Mouse (Mus musculus): ENCODE measurements at regions not wholly inside any gene's neighbourhood (a gene's known extent, or its start where the extent isn't known, plus 50 kb on each side); places are given as distances from the start of the nearest gene placed in this dataset.

- 85% methylated on average over 1 of the region's 1 CpGs for WGBS
- Histone ChIP-seq H3K36me3 (replicated peaks) (no peaks in the 10 kb centered on the region), H3K4me1 (no peaks in the 10 kb centered on the region), H3K27me3 (ENCODE audit: poor library complexity, severe bottlenecking) (no peaks in the 10 kb centered on the region), H3K27ac (no peak overlapping the region), H3K4me3 (no peak overlapping the region), H3K9me3 (no peaks in the 10 kb centered on the region)
- no peak for DNase-seq (ENCODE audit: extremely low spot score, low spot score)
These were observed 427.8 kb upstream of the Klf4 start for GRCm38 (mm10) chr4:55960063-55960462.

DNA sequence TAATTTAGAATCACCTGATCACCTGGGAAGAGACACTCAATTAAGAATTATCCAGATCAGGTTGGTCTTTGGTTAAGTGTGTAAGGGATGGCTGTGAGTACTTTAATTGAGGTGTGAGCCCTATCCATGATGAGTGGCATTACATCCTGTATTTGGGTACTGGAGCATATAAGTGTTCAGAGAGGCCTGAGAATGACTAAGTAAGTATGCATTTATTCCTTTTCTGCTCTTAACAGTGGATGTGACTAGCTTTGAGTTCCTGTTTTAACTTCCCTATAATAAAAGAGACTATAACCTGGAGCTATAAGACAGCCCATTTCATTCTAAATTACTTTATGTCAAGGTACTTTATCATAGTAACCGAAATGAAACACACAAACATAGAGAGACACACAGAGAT is 421.4 kb upstream of the Klf4 start:
- Histone ChIP-seq H3K4me3 (no peak overlapping the region), H3K9me3 (no peaks in the 10 kb centered on the region), H3K27ac (no peak overlapping the region), H3K27me3 (ENCODE audit: poor library complexity, severe bottlenecking) (no peaks in the 10 kb centered on the region), H3K36me3 (replicated peaks) (no peaks in the 10 kb centered on the region), H3K4me1 (no peaks in the 10 kb centered on the region)
- DNase-seq (ENCODE audit: extremely low spot score, low spot score) = no peak
- 93% methylated on average over 1 of the region's 1 CpGs for WGBS

- Histone ChIP-seq H3K4me3 (no peak overlapping the region), H3K9me3 (no peaks in the 10 kb centered on the region), H3K4me1 (no peaks in the 10 kb centered on the region), H3K27ac (no peak overlapping the region), H3K36me3 (replicated peaks) (no peaks in the 10 kb centered on the region), H3K27me3 (ENCODE audit: poor library complexity, severe bottlenecking) (no peaks in the 10 kb centered on the region)
- 86% methylated on average over 3 of the region's 3 CpGs for WGBS
- no peak for DNase-seq (ENCODE audit: extremely low spot score, low spot score)
These were observed 420.0 kb upstream of the Klf4 start for GRCm38 (mm10) chr4:55952220-55952619.

- Histone ChIP-seq H3K9me3 (no peaks in the 10 kb centered on the region), H3K36me3 (replicated peaks) (no peaks in the 10 kb centered on the region), H3K27me3 (ENCODE audit: poor library complexity, severe bottlenecking) (no peaks in the 10 kb centered on the region), H3K4me3 (no peak overlapping the region), H3K4me1 (no peaks in the 10 kb centered on the region), H3K27ac (no peak overlapping the region)
- DNase-seq (ENCODE audit: extremely low spot score, low spot score) = no peak
- 66% methylated on average over 1 of the region's 1 CpGs for WGBS
These were observed 409.2 kb upstream of the Klf4 start for GRCm38 (mm10) chr4:55941423-55941822.

DNA sequence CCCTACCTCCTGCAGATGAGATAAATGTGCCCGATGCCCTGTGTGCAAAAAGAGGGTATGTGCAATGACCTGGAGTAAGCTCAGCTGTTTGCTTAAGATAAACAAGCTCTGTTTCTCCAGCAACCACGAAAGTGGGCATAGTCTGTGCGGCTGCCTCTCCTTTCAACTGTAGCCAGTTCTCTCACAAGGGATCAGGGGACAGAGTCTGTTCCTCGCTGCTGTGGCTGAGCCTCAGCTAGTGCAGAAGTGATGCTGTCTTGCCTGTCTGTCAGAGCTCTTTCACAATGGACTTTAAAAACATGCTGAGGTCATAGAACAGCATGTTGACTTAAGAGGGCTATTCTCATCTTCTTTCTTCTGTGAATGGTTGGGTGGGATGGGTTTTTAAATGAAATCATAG is 406.1 kb upstream of the Klf4 start:
- Histone ChIP-seq H3K4me3 (no peak overlapping the region), H3K9me3 (no peaks in the 10 kb centered on the region), H3K27me3 (ENCODE audit: poor library complexity, severe bottlenecking) (no peaks in the 10 kb centered on the region), H3K27ac (no peak overlapping the region), H3K4me1 (no peaks in the 10 kb centered on the region), H3K36me3 (replicated peaks) (no peaks in the 10 kb centered on the region)
- WGBS = 70% methylated on average over 4 of the region's 4 CpGs
- no peak for DNase-seq (ENCODE audit: extremely low spot score, low spot score)

DNA sequence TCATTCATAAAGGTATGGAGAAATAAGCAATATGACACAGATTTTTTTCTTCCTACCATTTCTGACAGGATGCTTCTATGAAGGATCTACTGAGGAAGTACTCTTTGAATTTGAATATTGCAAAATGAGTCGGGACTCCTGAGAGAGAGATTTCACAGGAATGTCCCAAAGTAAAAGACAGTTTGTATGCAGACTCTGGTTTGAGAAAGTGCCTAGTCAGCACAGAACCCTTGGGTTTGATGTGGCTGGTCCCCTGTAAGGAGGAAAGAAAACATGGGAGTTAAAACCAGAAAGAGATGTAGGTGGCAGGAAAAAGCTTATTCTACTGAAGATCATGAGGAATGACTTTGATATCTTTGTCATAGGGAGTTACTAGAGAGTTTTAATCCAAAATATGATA is 405.6 kb upstream of the Klf4 start:
- H3K27me3 ChIP-seq (ENCODE audit: poor library complexity, severe bottlenecking) = no peaks in the 10 kb centered on the region
- WGBS = 84% methylated on average over 1 of the region's 1 CpGs
- no peaks in the 10 kb centered on the region for H3K4me1 ChIP-seq
- no peak for DNase-seq (ENCODE audit: extremely low spot score, low spot score)
- no peaks in the 10 kb centered on the region for H3K9me3 ChIP-seq
- H3K36me3 ChIP-seq (replicated peaks) = no peaks in the 10 kb centered on the region
- H3K4me3 ChIP-seq = no peak overlapping the region
- no peak overlapping the region for H3K27ac ChIP-seq

- Histone ChIP-seq H3K9me3 (no peaks in the 10 kb centered on the region), H3K27ac (peak overlapping the region; percentile 58; the same call in 1 of the 2 replicates), H3K36me3 (replicated peaks) (no peaks in the 10 kb centered on the region), H3K4me1 (peaks cover 17% of the 10 kb centered on the region), H3K27me3 (ENCODE audit: poor library complexity, severe bottlenecking) (no peaks in the 10 kb centered on the region), H3K4me3 (peak overlapping the region; percentile 2; the same call in 1 of the 2 replicates)
- 57% methylated on average over 11 of the region's 11 CpGs for WGBS
- DNase-seq (ENCODE audit: extremely low spot score, low spot score) = peak; percentile 21
These were observed 397.0 kb upstream of the Klf4 start for GRCm38 (mm10) chr4:55929141-55929782.

GRCm38 (mm10) chr4:55928670-55929069 is 396.4 kb upstream of the Klf4 start:
- peaks cover 17% of the 10 kb centered on the region for H3K4me1 ChIP-seq
- H3K27me3 ChIP-seq (ENCODE audit: poor library complexity, severe bottlenecking) = no peaks in the 10 kb centered on the region
- no peaks in the 10 kb centered on the region for H3K9me3 ChIP-seq
- no peak overlapping the region for H3K4me3 ChIP-seq
- peak overlapping the region; percentile 58; the same call in 1 of the 2 replicates for H3K27ac ChIP-seq
- 73% methylated on average over 11 of the region's 11 CpGs for WGBS
- H3K36me3 ChIP-seq (replicated peaks) = no peaks in the 10 kb centered on the region
- no peak for DNase-seq (ENCODE audit: extremely low spot score, low spot score)

- Histone ChIP-seq H3K4me1 (peaks cover 17% of the 10 kb centered on the region), H3K4me3 (no peak overlapping the region), H3K9me3 (no peaks in the 10 kb centered on the region), H3K36me3 (replicated peaks) (no peaks in the 10 kb centered on the region), H3K27me3 (ENCODE audit: poor library complexity, severe bottlenecking) (no peaks in the 10 kb centered on the region), H3K27ac (0 out of 2 replicates have a peak overlapping the region, but pooled peaks have one; percentile 58)
- WGBS = 71% methylated on average over 6 of the region's 6 CpGs
- no peak for DNase-seq (ENCODE audit: extremely low spot score, low spot score)
These were observed 395.9 kb upstream of the Klf4 start for GRCm38 (mm10) chr4:55928196-55928595.

DNA sequence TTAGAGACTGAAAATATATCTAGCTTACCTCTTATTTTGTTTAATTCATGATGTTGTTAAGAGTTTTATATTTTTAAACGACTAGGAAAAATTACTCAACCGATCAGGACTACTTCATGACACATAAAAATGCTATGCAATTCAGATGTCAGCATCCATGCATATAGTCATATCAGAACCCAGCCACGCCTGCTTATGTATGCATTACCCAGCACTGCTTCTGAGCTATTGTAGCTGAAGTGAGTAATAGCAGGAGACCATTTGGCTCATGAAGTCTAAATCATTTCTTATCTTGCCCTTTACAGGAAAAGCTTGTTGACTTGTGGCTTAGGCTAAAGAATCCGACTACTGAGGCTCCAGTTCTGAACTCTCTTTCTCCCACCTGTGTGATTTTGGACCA is 395.1 kb upstream of the Klf4 start:
- no peak overlapping the region for H3K27ac ChIP-seq
- H3K4me1 ChIP-seq = peaks cover 17% of the 10 kb centered on the region
- 91% methylated on average over 4 of the region's 4 CpGs for WGBS

GRCm38 (mm10) chr4:55924974-55925373 is 392.7 kb upstream of the Klf4 start:
- WGBS = 86% methylated on average over 3 of the region's 3 CpGs
- Histone ChIP-seq H3K4me3 (no peak overlapping the region), H3K27me3 (ENCODE audit: poor library complexity, severe bottlenecking) (no peaks in the 10 kb centered on the region), H3K9me3 (no peaks in the 10 kb centered on the region), H3K4me1 (peaks cover 17% of the 10 kb centered on the region), H3K27ac (no peak overlapping the region), H3K36me3 (replicated peaks) (no peaks in the 10 kb centered on the region)
- no peak for DNase-seq (ENCODE audit: extremely low spot score, low spot score)

More for the DNA sequence above, 395.1 kb upstream of the Klf4 start:
- H3K36me3 ChIP-seq (replicated peaks) = no peaks in the 10 kb centered on the region
- no peaks in the 10 kb centered on the region for H3K27me3 ChIP-seq (ENCODE audit: poor library complexity, severe bottlenecking)
- no peak overlapping the region for H3K4me3 ChIP-seq
- DNase-seq (ENCODE audit: extremely low spot score, low spot score) = no peak
- no peaks in the 10 kb centered on the region for H3K9me3 ChIP-seq

DNA sequence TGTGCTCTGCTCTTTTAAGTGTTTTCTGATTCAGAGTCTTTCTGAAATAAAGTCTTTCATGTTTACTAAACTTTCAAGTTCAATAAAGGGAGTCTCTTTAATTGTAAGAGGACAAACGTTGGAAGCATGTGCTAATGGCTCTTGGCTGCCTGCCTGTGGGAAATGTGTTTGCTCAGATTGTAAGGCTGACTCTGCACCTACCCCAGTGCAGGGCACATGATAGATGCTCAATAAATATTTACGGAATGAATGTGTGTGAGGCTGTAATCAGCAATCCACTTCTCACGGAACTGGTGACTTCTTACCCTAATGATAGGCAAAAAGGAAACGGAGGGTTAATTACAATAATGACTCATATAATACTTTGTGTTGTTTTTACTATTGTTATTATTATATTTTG is 389.0 kb upstream of the Klf4 start:
- H3K36me3 ChIP-seq (replicated peaks) = no peaks in the 10 kb centered on the region
- H3K27ac ChIP-seq = no peak overlapping the region
- WGBS = 89% methylated on average over 4 of the region's 4 CpGs
- no peaks in the 10 kb centered on the region for H3K27me3 ChIP-seq (ENCODE audit: poor library complexity, severe bottlenecking)
- no peaks in the 10 kb centered on the region for H3K4me1 ChIP-seq
- H3K4me3 ChIP-seq = no peak overlapping the region
- no peak for DNase-seq (ENCODE audit: extremely low spot score, low spot score)
- no peaks in the 10 kb centered on the region for H3K9me3 ChIP-seq

DNA sequence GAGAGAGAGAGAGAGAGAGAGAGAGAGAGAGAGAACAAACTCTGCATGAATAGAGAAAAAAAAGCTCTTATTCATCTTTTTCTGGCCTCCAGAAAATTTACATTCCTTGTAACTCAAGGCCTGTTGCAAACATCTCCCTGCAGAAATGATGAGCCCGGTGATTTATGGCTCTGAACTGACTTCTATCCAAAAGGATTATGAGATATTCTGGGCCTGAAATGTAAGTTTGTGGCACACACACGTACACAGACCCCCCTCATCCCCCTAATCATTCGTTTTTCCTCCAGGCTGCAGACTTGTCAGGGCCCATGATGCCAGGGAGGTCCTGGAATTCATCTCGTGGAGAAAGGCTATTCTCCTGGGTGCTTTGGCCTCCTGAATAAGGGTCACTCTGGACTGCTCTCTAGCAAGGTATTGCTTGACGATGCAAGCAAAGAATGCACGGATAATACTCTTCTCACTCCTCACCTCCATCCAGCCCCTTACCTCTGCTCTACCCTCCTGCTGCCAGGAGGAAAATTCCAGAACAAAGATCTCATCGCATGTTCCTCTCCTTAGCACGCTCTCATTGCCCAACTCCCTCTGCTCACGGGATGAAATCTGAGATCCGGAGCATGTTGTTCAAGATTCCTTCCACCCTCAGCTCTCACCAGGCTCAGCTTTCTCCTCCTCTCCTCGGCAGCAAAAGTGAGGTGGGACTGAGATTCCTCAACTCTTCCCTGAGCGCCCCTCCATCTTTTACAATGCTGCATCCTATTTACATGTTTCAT is 362.0 kb upstream of the Klf4 start:
- H3K9me3 ChIP-seq = no peaks in the 10 kb centered on the region
- no peaks in the 10 kb centered on the region for H3K27me3 ChIP-seq (ENCODE audit: poor library complexity, severe bottlenecking)
- H3K27ac ChIP-seq = no peak overlapping the region
- no peaks in the 10 kb centered on the region for H3K4me1 ChIP-seq
- no peak for DNase-seq (ENCODE audit: extremely low spot score, low spot score)
- no peak overlapping the region for H3K4me3 ChIP-seq
- 85% methylated on average over 12 of the region's 12 CpGs for WGBS
- H3K36me3 ChIP-seq (replicated peaks) = no peaks in the 10 kb centered on the region
